35 mouse cellular contexts compared by ENCODE assay signal in the genomic region with DNA sequence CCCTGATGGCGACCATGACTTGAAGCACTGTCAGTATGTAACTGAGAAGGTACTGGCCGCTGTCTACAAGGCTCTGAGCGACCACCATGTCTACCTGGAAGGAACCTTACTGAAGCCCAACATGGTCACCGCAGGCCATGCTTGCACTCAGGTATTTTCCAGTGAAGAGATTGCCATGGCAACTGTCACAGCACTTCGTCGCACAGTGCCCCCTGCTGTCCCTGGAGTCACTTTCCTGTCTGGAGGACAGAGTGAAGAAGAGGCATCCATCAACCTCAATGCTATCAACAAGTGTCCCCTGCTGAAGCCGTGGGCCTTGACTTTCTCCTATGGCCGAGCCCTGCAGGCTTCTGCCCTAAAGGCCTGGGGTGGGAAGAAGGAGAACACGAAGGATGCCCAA. TPM values are rescaled to one million over a fixed set of nuclear protein-coding genes. Genes with fewer than 3 reads are reported as not detected.
DNase-seq lines count a peak whose midpoint lies in the region; ATAC-seq and TF ChIP-seq lines count a peak whose summit lies in the region.
"Had no signal": no experiment of that assay in that cellular context is flagged by ENCODE, and none has a peak within 500 bp of the region (broad histone marks: within the 10 kb centered on the region; RNA-seq: fewer than 3 reads in every experiment).

No protein-coding gene starts in this region.

- H3K27ac ChIP-seq in liver, adult 2 months (replicated peaks; ENCODE audit: insufficient read depth, low read depth, low read length): no peak overlapping the region
- H3K27ac ChIP-seq in kidney, embryonic 16.5 days (ENCODE audit: low read length): no peak overlapping the region
- H3K27ac ChIP-seq: embryonic facial prominence, embryonic 13.5 days; forebrain, embryonic 12.5 days; gastrocnemius, adult 2 months; hindbrain, embryonic 15.5 days; kidney, embryonic 15.5 days; limb, embryonic 10.5 days; midbrain, embryonic 13.5 days; neural tube, embryonic 13.5 days had no signal

- no peaks in the 10 kb centered on the region for H3K4me1 ChIP-seq in liver, adult 2 months (ENCODE audit: control insufficient read depth, insufficient read depth, low read length)
- H3K4me1 ChIP-seq in kidney, embryonic 16.5 days (ENCODE audit: insufficient read depth, low read length): no peaks in the 10 kb centered on the region
- H3K4me1 ChIP-seq: embryonic facial prominence, embryonic 13.5 days; forebrain, embryonic 12.5 days; hindbrain, embryonic 15.5 days; kidney, embryonic 15.5 days; limb, embryonic 10.5 days; midbrain, embryonic 13.5 days; neural tube, embryonic 13.5 days had no signal

- no peaks in the 10 kb centered on the region for H3K36me3 ChIP-seq in liver, adult 2 months (ENCODE audit: control insufficient read depth, insufficient read depth, low read length)
- H3K36me3 ChIP-seq in kidney, embryonic 16.5 days (ENCODE audit: insufficient read depth, low read length): no peaks in the 10 kb centered on the region
- H3K36me3 ChIP-seq: embryonic facial prominence, embryonic 13.5 days; forebrain, embryonic 12.5 days; hindbrain, embryonic 15.5 days; kidney, embryonic 15.5 days; limb, embryonic 10.5 days; midbrain, embryonic 13.5 days; neural tube, embryonic 13.5 days had no signal

- H3K9ac ChIP-seq in liver, adult 2 months (ENCODE audit: low read depth, low read length): no peak overlapping the region
- H3K9ac ChIP-seq in kidney, embryonic 16.5 days (replicated peaks; ENCODE audit: low read length): no peak overlapping the region
- H3K9ac ChIP-seq: embryonic facial prominence, embryonic 13.5 days; forebrain, embryonic 12.5 days; hindbrain, embryonic 15.5 days; kidney, embryonic 15.5 days; midbrain, embryonic 13.5 days; neural tube, embryonic 13.5 days had no signal

- peak; percentile 22 for DNase-seq in CD4-positive, CD25-positive, alpha-beta regulatory T cell, adult 2 months (ENCODE audit: low read depth, low spot score)
- DNase-seq in liver, adult 2 months (ENCODE audit: extremely low read depth, low read depth, low spot score): no peak
- no peak for DNase-seq in liver
- DNase-seq in thymus, postnatal 14 days: peak; percentile 10
- no peak for DNase-seq in thymus, postnatal 0 days (ENCODE audit: low spot score)
- peak; percentile 12 for DNase-seq in induced T-regulatory cell, adult 2 months (ENCODE audit: low read depth)
- DNase-seq: adrenal gland, postnatal 36 days; cerebellum, adult 9-11 months; gastrocnemius, adult 2 months; heart, postnatal 4 days; kidney, adult 11 months; kidney, postnatal 4 days; lung, adult 2 months; lung, postnatal 36 days; retina, postnatal 1 day; right cerebral cortex, postnatal 25 days; spleen, adult 18-20 months had no signal

- no peak overlapping the region for H3K4me2 ChIP-seq in kidney, embryonic 16.5 days (replicated peaks; ENCODE audit: low read depth, low read length)
- H3K4me2 ChIP-seq: embryonic facial prominence, embryonic 13.5 days; forebrain, embryonic 12.5 days; hindbrain, embryonic 15.5 days; kidney, embryonic 15.5 days; liver, embryonic 11.5 days; midbrain, embryonic 13.5 days; neural tube, embryonic 13.5 days had no signal

- no peak for ATAC-seq in CD4-positive, CD25-positive, alpha-beta regulatory T cell, adult 4 months
- no peak for ATAC-seq in kidney, embryonic 16.5 days (ENCODE audit: low FRiP score, low TSS enrichment)
- ATAC-seq: midbrain, embryonic 13.5 days had no signal

- no peak overlapping the region for H3K4me3 ChIP-seq in liver, adult 2 months (ENCODE audit: insufficient read depth, low read depth, low read length)
- H3K4me3 ChIP-seq in kidney, embryonic 16.5 days (ENCODE audit: low read length): no peak overlapping the region
- H3K4me3 ChIP-seq: embryonic facial prominence, embryonic 13.5 days; erythroblast, embryonic 14.5 days; forebrain, embryonic 12.5 days; gastrocnemius, adult 2 months; hindbrain, embryonic 15.5 days; kidney, embryonic 15.5 days; limb, embryonic 10.5 days; megakaryocyte, embryonic 14.5 days; midbrain, embryonic 13.5 days; myocyte; neural tube, embryonic 13.5 days had no signal

- no peaks in the 10 kb centered on the region; the same call in 1 of the 2 replicates for H3K9me3 ChIP-seq in kidney, embryonic 16.5 days (ENCODE audit: low read length)
- H3K9me3 ChIP-seq: embryonic facial prominence, embryonic 13.5 days; forebrain, embryonic 12.5 days; hindbrain, embryonic 15.5 days; kidney, embryonic 15.5 days; limb, embryonic 10.5 days; midbrain, embryonic 13.5 days; neural tube, embryonic 13.5 days had no signal

- TF ChIP-seq CTCF in liver, adult 2 months (IDR thresholded peaks at IDR 0.05; ENCODE audit: low read depth, low read length): 0 out of 2 replicates have a peak, but pooled peaks have one; percentile 5

- no peak for TF ChIP-seq POLR2A in liver, adult 2 months (IDR thresholded peaks at IDR 0.05; ENCODE audit: extremely low read depth, insufficient read depth, low read length)

- H3K27me3 ChIP-seq in liver, adult 2 months (ENCODE audit: control insufficient read depth, insufficient read depth, low read length): 0 out of 2 replicates have a peak, but pooled peaks cover 2% of the 10 kb centered on the region
- H3K27me3 ChIP-seq in kidney, embryonic 16.5 days (ENCODE audit: insufficient read depth, low read length): no peaks in the 10 kb centered on the region
- H3K27me3 ChIP-seq: embryonic facial prominence, embryonic 13.5 days; forebrain, embryonic 12.5 days; hindbrain, embryonic 15.5 days; kidney, embryonic 15.5 days; midbrain, embryonic 13.5 days; neural tube, embryonic 13.5 days had no signal

- H3K79me2 ChIP-seq in liver, adult 2 months (ENCODE audit: control insufficient read depth, insufficient read depth, low read length): no peaks in the 10 kb centered on the region

- WGBS in liver, adult 2 months: 82% methylated on average over 9 of the region's 9 CpGs
- 77% methylated on average over 9 of the region's 9 CpGs for WGBS in kidney, embryonic 16.5 days

RNA-seq across cellular contexts. Expression of gene Aldoart2, which starts 0.8 kb away (rescaled TPM):
- under 1 TPM in 1 of 2 experiments, not detected in 1; 0.26 TPM for polyA plus RNA-seq in CD4-positive, CD25-positive, alpha-beta regulatory T cell, adult 4 months (2017; shearing (Covaris generic))
- total RNA-seq in liver, adult 2 months (2014; rRNA removed): not detected in 2 replicates
- polyA plus RNA-seq in liver, adult 2 months (2012; rRNA removed): not detected in 2 replicates
- not detected in 2 replicates for polyA plus RNA-seq in thymus, postnatal 0 days (2015; fragmentation: Nextera tagmentation; extraction: Ambion mirVana)
- not detected in 2 replicates for polyA plus RNA-seq in kidney, embryonic 16.5 days (2015; fragmentation: Nextera tagmentation; extraction: Ambion mirVana)
- total RNA-seq: adrenal gland, adult 18-20 months; adrenal gland, postnatal 36 days; gastrocnemius, postnatal 4 days; heart, postnatal 4 days; left cerebral cortex, adult 8-10 months had no signal
- polyA plus RNA-seq: embryonic facial prominence, embryonic 13.5 days; forebrain, embryonic 12.5 days; frontal cortex, adult 2 months; hindbrain, embryonic 15.5 days; kidney, embryonic 15.5 days; limb, embryonic 10.5 days; lung, adult 2 months; midbrain, embryonic 13.5 days had no signal

RNA-seq across cellular contexts. Expression of gene Insm2, which starts 33.4 kb away (rescaled TPM):
- under 1 TPM in 1 of 2 experiments, not detected in 1; 0.20 TPM for polyA plus RNA-seq in CD4-positive, CD25-positive, alpha-beta regulatory T cell, adult 4 months (2017; shearing (Covaris generic))
- total RNA-seq in liver, adult 2 months (2014; rRNA removed): not detected in 2 replicates
- not detected in 2 replicates for polyA plus RNA-seq in liver, adult 2 months (2012; rRNA removed)
- polyA plus RNA-seq in thymus, postnatal 0 days (2015; fragmentation: Nextera tagmentation; extraction: Ambion mirVana): 0.09 and 0.25 TPM in 2 replicates
- 0.26 and 0.40 TPM in 2 replicates for polyA plus RNA-seq in kidney, embryonic 16.5 days (2015; fragmentation: Nextera tagmentation; extraction: Ambion mirVana)
- total RNA-seq: gastrocnemius, adult 2 months; gastrocnemius, postnatal 4 days; heart, adult 8-10 months; heart, postnatal 4 days had no signal
- polyA plus RNA-seq: embryonic facial prominence, embryonic 13.5 days; erythroblast, embryonic 14.5 days; lung, adult 2 months; myocyte had no signal

Comparison
In these comparisons a context has a peak if more than half of its experiments do, and no peak if none do; other contexts are left out.
1. DNase-seq: peak in CD4-positive, CD25-positive, alpha-beta regulatory T cell, adult 2 months (single experiment), thymus, postnatal 14 days (single experiment) and induced T-regulatory cell, adult 2 months (single experiment); none in liver, adult 2 months (single experiment), liver (single experiment) and thymus, postnatal 0 days (single experiment).